Mouse (Mus musculus) testis, adult 2 months (tissue): ENCODE results near the gene Lmna. TPM values are rescaled to one million over a fixed set of nuclear protein-coding genes. Genes with fewer than 3 reads are reported as not detected.

Source experiments
- H3K27ac ChIP-seq: fragments of 200-500 bp; 2 replicates; pipeline ENCODE4 v1.5.1; 2012; ENCODE audit warnings: low read depth, low read length; ENCODE audit not compliant: control insufficient read depth, insufficient read depth
- H3K27me3 ChIP-seq: fragments of 200-500 bp; 2 replicates; pipeline ENCODE4 v1.6.1; 2012; ENCODE audit warnings: mild to moderate bottlenecking, low read length, moderate library complexity; ENCODE audit not compliant: control insufficient read depth, insufficient read depth
- H3K36me3 ChIP-seq: fragments of 200-500 bp; 2 replicates; pipeline ENCODE4 v1.6.1; 2012; ENCODE audit warnings: mild to moderate bottlenecking, low read length; ENCODE audit not compliant: control insufficient read depth, insufficient read depth
- H3K4me1 ChIP-seq: fragments of 200-500 bp; 2 replicates; pipeline ENCODE4 v1.6.1; 2012; ENCODE audit warnings: low read length; ENCODE audit not compliant: control insufficient read depth, insufficient read depth
- H3K4me3 ChIP-seq: fragments of 200-500 bp; 2 replicates; pipeline ENCODE4 v1.5.1; 2012; ENCODE audit warnings: low read depth, mild to moderate bottlenecking, low read length, moderate library complexity, mixed read lengths; ENCODE audit not compliant: control insufficient read depth
- CTCF ChIP-seq: fragments of 200-500 bp; IDR thresholded peaks from 2 replicates; pipeline ENCODE4 v1.5.1; 2012; ENCODE audit warnings: low read depth, mild to moderate bottlenecking, inconsistent platforms, low read length, moderate library complexity; ENCODE audit not compliant: control insufficient read depth, insufficient read depth, insufficient replicate concordance
- POLR2A ChIP-seq: fragments of 200-500 bp; IDR thresholded peaks from 2 replicates; pipeline ENCODE4 v1.6.1; 2012; ENCODE audit warnings: low read depth, mild to moderate bottlenecking, inconsistent platforms, low read length, moderate library complexity; ENCODE audit not compliant: control insufficient read depth
- polyA plus RNA-seq: library from polyadenylated mRNA; depleted of rRNA; stranded (reverse); fragments of >200 nt; gene quantifications from 2 replicates; pipeline ENCODE4 v1.2.3, GENCODE M21; 2012

Lmna gene
- polyA plus RNA-seq, 1 experiment = 14.4 TPM

- H3K27ac ChIP-seq = no peak overlapping the region
- H3K27me3 ChIP-seq = no peaks in the 10 kb centered on the region
- no peaks in the 10 kb centered on the region for H3K36me3 ChIP-seq
- peaks cover 2% of the 10 kb centered on the region; the same call in 1 of the 2 replicates for H3K4me1 ChIP-seq
- no peak overlapping the region for H3K4me3 ChIP-seq
- TF ChIP-seq CTCF = no peak
- no peak for TF ChIP-seq POLR2A
Measured at GRCm38 (mm10) chr3:88479163-88479562, 30.6 kb downstream of the Lmna start.

GRCm38 (mm10) chr3:88477735-88478134 is 32.0 kb downstream of the Lmna start:
- TF ChIP-seq POLR2A (no peak), CTCF (peak; percentile 97)
- H3K4me1 ChIP-seq = peaks cover 2% of the 10 kb centered on the region; the same call in 1 of the 2 replicates
- no peaks in the 10 kb centered on the region for H3K27me3 ChIP-seq
- no peak overlapping the region for H3K27ac ChIP-seq
- no peak overlapping the region for H3K4me3 ChIP-seq
- H3K36me3 ChIP-seq = no peaks in the 10 kb centered on the region

GRCm38 (mm10) chr3:88476403-88476802 is 33.4 kb downstream of the Lmna start:
- Histone ChIP-seq H3K27ac (no peak overlapping the region), H3K4me3 (no peak overlapping the region), H3K4me1 (peaks cover 2% of the 10 kb centered on the region; the same call in 1 of the 2 replicates), H3K36me3 (no peaks in the 10 kb centered on the region), H3K27me3 (no peaks in the 10 kb centered on the region)
- no peak for TF ChIP-seq POLR2A
- TF ChIP-seq CTCF = no peak

GRCm38 (mm10) chr3:88473571-88473970 is 36.2 kb downstream of the Lmna start:
- Histone ChIP-seq H3K27ac (no peak overlapping the region), H3K4me3 (no peak overlapping the region), H3K36me3 (no peaks in the 10 kb centered on the region), H3K4me1 (peaks cover 2% of the 10 kb centered on the region; the same call in 1 of the 2 replicates), H3K27me3 (no peaks in the 10 kb centered on the region)
- TF ChIP-seq CTCF (no peak), POLR2A (no peak)

GRCm38 (mm10) chr3:88473020-88473419 is 36.7 kb downstream of the Lmna start:
- no peak overlapping the region for H3K4me3 ChIP-seq
- TF ChIP-seq POLR2A (no peak), CTCF (no peak)
- no peak overlapping the region for H3K27ac ChIP-seq
- H3K4me1 ChIP-seq = peaks cover 2% of the 10 kb centered on the region; the same call in 1 of the 2 replicates
- H3K27me3 ChIP-seq = no peaks in the 10 kb centered on the region
- no peaks in the 10 kb centered on the region for H3K36me3 ChIP-seq

GRCm38 (mm10) chr3:88470943-88471479 is 38.7 kb downstream of the Lmna start:
- no peaks in the 10 kb centered on the region for H3K27me3 ChIP-seq
- no peak overlapping the region for H3K27ac ChIP-seq
- no peaks in the 10 kb centered on the region for H3K36me3 ChIP-seq
- no peak overlapping the region for H3K4me3 ChIP-seq
- TF ChIP-seq CTCF (no peak), POLR2A (no peak)
- peaks cover 2% of the 10 kb centered on the region; the same call in 1 of the 2 replicates for H3K4me1 ChIP-seq

- TF ChIP-seq POLR2A = no peak
- no peak for TF ChIP-seq CTCF
- Histone ChIP-seq H3K27me3 (no peaks in the 10 kb centered on the region), H3K36me3 (no peaks in the 10 kb centered on the region), H3K4me1 (peaks cover 2% of the 10 kb centered on the region; the same call in 1 of the 2 replicates), H3K27ac (no peak overlapping the region), H3K4me3 (no peak overlapping the region)
Measured at GRCm38 (mm10) chr3:88469466-88469865, 40.3 kb downstream of the Lmna start.
